Mouse (Mus musculus) C2C12 (cell line): ENCODE results near the gene Nr2e3.

Experiments used
- CEBPB ChIP-seq: IDR thresholded peaks from one replicate; pipeline ENCODE4 v1.6.1; 2011; ENCODE audit warnings: low read depth, mild to moderate bottlenecking, control low read depth, moderate library complexity
- CTCF ChIP-seq: IDR thresholded peaks from one replicate; pipeline ENCODE4 v1.5.1; 2011; ENCODE audit not compliant: control insufficient read depth, insufficient read depth, insufficient read length
- MAX ChIP-seq: IDR thresholded peaks from one replicate; pipeline ENCODE4 v1.6.1; 2011; ENCODE audit warnings: mild to moderate bottlenecking, control low read depth
- MYOD1 ChIP-seq: IDR thresholded peaks from one replicate; pipeline ENCODE4 v1.6.1; 2011; ENCODE audit warnings: low read depth; ENCODE audit not compliant: control insufficient read depth, insufficient read length
- MYOG ChIP-seq: IDR thresholded peaks from one replicate; pipeline ENCODE4 v1.6.1; 2011; ENCODE audit not compliant: control insufficient read depth, insufficient read length; ENCODE audit errors: extremely low read depth
- USF1 ChIP-seq: IDR thresholded peaks from one replicate; pipeline ENCODE4 v1.6.1; 2011; ENCODE audit warnings: low read depth, mild to moderate bottlenecking, control low read depth, moderate library complexity

GRCm38 (mm10) chr9:60001444-60001843 is 41.0 kb upstream of the Nr2e3 start:
- TF ChIP-seq MYOG (no peak), CTCF (no peak), CEBPB (no peak), USF1 (no peak), MAX (no peak), MYOD1 (no peak)
